Mouse (Mus musculus) erythroblast, adult 5-6 weeks (primary cell): ENCODE measurements around the gene Ank2. TPM values are rescaled to one million over a fixed set of nuclear protein-coding genes. Genes with fewer than 3 reads are reported as not detected.

ENCODE experiments used
- ATAC-seq: replicated peaks from 2 replicates; pipeline ENCODE4 v1.8.0; 2016; ENCODE audit warnings: moderate number of reproducible peaks, mild to moderate bottlenecking, moderate TSS enrichment, inconsistent platforms; ENCODE audit not compliant: poor library complexity, low FRiP score, severe bottlenecking
- total RNA-seq, 2 experiments: library from RNA; stranded (forward) in 1 of 2; stranded (reverse) in 1 of 2; fragments of 150-400 nt in 1 of 2; fragments of 200-764, 138-1000 nt in 1 of 2; gene quantifications; 2 replicates each; pipeline versions ENCODE4 v1.2.3 to v1.2.4; 2015 to 2017; ENCODE audit warnings: low replicate concordance in 2 of 2

Ank2 gene
- total RNA-seq, 2 experiments from 2014 or later, result 0.34 TPM; not detected in 1

DNA sequence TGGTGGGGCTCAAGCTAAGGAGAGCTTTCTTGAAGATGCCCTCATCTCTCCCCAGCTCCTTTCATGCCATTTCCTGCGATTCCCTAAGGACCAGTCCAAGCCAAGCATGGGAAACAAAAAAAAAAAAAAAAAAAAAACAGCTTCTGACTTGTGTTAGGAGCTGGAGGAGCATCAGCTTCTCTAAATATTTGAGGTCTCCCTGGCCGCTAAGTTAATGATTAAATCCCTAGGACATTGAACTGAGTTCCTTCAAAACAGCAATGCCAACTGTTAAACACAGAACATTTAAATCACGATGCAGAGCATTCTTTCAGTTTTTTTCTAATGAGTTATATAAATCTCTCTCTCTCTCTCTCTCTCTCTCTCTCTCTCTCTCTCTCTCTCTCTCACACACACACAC is 345.3 kb downstream of the Ank2 start:
- no peak for ATAC-seq

DNA sequence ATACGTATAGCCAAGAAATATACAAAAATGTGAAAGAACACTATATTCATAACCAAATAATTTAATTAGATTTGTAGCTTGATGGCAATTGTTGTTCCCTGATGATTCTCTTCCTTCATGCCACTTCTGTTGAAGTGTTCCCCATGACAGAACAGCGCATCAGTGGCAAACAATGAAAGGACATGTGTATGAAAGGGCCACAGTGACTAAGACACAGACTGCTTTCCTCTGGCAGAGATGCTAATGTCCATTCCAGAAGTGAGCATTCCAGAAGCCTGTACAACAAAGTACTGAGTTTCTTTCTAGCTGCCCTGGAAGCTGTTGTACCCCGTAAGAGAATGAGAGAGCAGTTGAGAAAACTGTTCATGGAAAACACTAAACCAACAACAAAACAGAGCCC is 345.7 kb downstream of the Ank2 start:
- no peak for ATAC-seq

DNA sequence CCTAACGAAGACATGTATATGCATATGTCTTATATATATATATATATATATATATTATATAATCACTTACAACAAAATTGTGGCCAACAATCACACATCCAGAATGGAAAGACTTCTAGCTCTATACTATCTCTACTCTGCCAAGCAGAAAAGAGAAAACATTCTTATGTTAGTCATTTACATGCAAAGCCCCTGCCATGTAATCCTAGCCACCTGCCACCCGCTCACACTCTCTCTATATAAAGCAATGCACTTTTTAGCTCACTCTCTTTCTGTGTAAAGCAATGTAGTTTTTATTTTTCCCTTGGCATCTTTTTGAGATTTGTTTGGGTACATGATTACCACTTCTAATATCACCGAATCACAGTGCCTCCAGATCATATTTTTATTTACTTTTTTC is 350.5 kb downstream of the Ank2 start:
- ATAC-seq, result no peak

DNA sequence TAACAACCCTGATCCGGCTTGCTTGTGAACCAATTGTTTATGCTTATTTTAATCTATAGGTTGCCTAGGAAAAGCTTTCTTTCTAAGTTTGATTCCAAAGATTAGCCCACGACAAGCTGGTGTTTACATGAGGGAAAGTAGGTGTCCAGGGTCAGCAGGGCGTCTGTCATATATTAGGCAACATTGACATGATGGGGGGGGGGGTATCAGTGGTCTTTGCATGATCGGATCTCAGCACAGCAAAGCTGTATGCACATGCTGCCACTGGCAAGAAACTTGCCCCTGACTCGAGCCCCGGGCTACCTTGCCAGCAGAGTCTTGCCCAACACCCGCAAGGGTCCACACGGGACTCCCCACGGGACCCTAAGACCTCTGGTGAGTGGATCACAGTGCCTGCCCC is 358.6 kb downstream of the Ank2 start:
- ATAC-seq, result no peak

DNA sequence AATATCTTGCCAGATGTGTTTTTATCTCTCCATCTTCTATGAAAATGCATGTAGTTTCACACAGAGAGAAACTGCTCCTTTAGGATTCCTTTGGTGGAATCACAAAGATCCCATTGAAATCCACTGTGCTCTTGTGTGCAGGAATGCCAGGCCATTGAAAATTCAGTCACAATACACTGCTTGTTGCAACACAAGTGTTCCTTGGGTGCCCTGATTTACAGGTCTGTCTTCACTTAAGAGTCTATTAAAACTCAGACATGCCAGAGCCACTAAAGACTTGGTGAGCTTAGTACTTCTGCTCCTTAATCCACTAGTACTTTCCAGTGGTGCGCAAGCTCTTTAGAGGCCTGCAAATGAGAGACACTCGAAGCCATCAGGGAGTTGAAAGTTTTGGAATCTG is 359.5 kb downstream of the Ank2 start:
- ATAC-seq, result no peak

DNA sequence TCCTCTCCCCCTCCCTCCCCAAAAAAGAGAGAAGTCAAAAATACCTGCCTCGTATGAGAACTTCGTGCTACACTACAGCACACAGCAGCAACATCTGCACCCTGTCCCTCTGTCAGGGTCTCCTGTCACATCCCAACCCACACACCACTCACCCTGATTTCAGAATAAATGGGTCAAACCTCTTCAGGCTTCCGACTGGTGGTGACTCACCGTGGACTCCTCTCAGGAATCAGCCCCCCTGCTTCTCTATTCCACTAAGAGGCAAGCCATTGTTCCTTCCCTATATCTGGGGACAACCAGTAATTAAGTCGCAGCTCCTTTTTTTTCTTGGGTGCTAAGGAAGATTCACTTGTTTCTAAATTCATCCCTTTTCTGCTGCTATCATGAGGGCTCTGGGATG is 361.6 kb downstream of the Ank2 start:
- ATAC-seq, result no peak

DNA sequence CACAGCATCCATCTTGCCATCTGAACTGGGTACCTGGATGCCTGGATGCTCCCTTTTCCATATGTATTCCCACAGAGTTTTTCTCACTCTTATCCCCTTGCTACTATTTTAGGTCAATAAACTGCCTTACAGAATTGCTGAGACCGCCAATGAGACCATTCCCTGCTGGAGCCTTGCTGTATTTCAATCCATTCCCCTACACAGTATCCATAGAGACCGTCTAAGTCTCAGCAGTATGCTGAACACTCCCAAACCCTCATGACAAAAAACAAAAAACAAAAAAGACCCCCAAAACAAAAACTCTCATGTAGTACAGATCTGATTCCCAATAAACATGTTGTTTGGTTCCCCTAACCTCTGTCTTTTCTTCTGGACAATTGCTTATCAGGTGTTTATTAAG is 365.1 kb downstream of the Ank2 start:
- no peak for ATAC-seq

DNA sequence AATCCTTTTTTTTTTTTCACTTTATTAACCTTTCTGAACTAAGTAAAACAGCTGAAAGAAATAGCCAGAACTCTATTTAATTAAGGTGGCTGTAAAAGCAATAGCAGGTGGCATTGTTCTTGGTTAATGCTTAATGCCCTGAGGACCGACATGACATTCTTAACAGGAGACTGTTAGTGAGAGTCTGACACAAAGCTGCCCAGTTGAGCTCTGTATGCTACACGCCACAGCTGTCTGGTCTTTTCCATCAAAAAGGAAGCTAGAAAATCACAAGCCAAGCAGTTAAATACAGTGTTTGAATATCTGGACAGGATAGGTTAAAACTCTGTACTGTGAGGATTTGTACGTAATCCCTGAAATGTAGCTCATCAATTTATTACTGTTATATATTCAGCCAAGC is 368.1 kb downstream of the Ank2 start:
- ATAC-seq, result no peak

DNA sequence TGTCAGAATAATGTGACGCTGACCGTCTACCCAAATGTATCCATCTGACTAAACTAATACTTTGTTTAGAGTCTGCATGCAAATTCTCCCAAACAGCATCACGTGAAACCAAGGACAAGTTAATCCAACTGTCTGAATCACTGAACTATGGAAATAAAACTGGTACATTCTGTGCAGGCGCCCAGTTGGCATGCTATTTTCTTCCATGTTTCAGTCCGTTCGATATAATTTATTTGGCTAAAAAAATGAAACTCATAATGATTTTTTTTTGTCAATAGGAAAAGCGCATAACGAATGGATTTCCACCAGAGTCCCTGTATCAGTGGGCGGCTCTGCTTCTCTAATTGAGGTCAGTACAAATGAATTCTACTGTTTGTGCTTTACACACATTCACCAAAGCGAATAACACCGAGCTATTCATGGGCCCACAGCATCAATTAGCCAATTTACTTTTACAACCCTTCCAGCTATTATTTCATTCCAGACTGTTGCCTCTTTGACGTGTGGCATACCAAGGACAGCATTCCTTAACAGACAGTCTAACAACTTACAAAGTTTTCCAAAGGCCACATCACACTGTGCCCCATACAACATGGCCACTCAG is 368.9 kb downstream of the Ank2 start:
- no peak for ATAC-seq

DNA sequence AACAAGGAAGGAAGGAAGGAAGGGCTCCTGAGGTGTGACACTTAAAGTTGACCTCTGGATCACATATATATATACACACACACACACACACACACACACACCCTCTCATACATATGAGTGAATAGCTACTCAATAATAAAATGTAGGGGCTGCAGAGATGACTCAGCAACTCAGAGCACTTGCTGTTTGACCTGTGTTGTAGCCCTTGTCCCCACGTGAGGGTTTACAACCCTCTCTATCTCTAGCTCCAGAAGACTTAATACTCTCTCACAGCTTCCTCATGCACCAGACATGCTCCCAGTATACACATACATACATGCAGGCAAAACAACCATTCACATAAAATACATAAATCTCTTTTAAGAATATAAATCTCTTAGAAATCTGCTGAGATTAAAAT is 369.4 kb downstream of the Ank2 start:
- no peak for ATAC-seq

DNA sequence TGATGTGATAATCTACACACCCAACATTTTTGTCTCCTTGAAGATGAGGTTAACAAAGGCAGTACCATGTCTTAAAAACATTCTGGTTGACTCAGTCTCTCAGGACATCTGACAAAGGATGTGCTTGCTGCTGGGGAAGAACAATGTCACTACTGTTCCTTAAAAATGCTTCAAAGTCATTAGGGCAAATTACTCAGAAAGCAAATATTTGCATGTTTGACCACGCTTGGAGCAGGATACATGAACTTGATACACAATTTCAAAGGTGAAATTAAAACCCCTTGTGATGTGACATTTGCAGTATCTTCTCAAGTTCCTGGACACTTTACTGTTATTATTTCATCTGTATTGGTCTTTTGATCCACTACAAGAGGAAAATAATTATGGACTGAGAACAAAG is 371.5 kb downstream of the Ank2 start:
- no peak for ATAC-seq

DNA sequence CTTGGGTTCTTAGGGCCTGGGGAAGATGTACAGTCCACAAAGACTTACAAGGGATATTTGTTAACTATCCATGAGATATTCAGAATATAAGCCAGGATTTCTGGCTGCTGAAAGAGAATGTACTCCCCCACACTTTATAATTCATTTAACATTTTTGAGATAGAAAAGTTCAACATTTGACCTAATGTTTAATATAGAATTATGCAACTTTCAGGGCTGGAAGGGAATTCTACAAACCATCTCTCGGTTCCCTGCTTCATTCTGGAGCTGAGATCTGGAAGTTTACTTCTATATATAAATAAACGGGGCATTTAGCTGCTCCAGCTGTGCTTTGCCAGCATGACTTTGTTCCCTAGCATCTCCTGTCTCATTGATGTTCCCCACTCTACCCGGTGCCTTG is 372.9 kb downstream of the Ank2 start:
- ATAC-seq, result no peak

DNA sequence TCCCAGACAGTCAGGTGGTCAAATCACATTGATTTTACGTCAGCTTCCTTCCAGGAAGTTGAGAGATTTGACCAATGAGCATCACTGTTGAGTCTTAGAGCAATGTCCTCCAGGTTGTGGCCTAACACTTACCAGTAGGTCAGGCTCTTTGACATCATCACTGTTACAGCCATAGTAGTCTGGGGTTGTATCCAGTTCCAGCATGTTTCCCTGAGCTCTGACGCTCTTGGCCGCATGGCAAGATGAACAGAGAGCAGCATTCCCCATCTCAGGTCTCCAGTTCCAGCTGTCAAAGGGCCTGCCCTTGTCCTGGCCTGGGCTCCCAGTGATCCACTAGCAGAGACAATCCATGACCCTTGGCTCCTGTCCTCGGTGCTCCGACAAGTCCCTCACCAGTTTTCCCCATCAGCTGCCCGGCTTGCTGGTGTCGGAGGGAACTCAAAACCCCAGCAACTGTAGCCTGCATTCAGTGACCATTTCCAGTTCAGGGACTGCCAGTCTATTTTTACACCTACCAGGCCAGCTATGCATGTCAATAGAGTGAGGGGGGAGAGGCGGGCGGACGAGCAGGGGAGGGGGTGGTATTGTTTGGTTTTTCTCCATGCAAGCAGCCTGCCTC is 374.7 kb downstream of the Ank2 start:
- no peak for ATAC-seq

DNA sequence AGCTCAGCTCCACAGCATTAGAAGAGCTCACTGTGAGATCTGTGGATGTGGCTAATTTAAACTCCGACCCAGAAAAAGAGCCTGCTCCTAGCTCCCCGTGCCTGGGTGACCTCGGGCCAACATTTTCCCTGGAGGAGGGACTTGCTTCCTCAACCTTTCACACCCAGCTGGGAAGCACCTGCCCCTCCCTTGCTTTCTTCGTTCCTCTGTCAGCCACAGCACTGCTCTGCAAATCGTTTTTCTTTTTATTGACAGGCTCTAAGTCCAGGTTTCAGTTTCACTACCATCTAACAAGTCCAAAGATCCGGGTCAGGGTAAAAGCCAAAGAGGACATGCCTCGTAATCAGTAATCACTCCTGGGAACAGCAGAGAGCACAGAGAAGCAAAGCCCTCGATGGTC is 375.8 kb downstream of the Ank2 start:
- ATAC-seq, result no peak

DNA sequence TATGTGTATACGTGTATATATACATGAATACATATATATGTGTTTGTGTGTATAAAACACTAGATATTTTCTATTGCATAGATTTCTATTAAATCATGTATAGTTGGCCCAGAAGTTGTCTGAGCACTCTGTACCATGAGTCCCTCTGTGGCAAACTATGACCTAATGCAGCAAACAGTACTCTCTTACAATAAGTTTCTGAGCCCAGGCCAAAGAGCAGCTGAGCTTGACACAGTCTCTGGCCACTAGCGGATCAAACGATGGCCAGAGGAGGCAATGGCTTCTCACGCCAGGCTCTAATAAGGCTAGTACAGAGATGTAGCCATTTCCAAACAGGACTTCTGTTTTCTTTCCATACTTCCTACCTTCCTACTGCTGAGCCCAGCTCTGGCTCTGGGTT is 380.4 kb downstream of the Ank2 start:
- no peak for ATAC-seq

DNA sequence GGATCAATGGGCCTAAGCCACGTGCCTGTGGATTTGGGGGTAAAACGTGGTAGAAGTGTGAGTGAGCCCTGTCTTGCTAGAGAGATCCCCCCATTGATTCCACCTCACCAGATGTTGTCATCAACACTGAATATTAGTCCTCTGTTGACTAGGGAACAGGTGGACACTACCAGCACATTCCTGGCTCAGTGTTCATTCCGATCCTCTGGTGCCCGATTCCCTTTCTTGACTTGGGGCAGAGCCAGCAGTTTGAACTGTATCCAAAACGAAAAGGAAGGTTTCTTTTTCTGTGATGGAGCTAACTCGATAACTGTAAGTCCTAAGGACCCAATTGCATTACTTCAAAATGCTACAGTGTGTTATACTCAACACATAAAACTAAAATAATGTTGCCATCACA is 382.9 kb downstream of the Ank2 start:
- no peak for ATAC-seq

DNA sequence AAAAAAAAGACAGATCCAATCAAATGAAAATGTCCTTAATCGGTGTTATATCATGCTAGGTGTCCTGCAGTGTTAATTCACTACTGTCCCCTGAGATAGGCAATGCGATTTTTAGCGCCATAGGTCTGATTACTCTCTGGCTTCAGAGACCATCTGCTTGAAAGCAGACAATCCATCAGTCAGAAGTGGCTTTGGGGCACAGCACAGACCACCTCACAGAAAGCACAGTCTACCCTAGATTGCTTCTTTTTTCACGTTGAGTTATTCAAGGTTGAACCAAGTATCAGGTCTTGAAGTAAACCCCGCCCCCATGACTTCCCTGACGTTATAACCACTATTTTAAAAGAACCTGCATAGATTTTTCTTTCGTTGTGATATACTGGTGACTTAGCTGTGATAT is 385.9 kb downstream of the Ank2 start:
- ATAC-seq, result no peak

DNA sequence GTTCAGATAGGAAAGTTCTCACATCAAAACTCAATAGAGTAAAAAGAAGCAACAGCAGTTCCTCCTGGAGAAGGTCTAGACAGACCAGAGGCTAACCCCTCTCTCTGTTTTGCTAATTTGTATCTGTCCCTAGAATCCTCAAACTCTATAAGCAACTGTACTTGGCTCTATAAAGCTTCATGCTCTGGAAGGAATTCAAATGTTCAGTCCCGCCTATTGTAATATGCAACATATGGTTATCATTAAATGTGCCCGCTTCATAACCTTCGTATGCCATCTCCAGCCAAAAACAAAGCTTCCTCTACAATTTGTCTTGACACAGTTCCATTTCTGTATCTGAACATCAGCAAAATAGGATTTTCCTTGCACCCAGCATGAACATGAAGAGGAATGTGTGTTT is 389.7 kb downstream of the Ank2 start:
- no peak for ATAC-seq

DNA sequence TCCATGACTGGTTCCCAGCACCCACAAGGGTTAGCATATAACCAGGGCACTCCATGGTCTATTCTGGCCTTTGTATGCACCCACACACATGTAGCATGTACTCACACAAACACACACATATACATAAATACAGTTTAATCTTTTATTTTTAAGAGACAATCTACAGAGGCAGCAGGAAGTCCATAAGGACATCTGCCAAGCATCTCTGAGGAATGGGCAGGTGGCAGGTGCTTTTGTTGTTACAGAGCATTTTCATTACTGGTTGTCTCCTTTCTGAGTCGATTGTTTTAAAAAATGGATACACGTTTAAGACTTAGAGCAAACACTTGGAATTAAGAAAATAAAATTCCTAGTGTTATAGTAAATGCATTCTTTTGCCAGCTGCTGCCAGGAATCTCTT is 390.7 kb downstream of the Ank2 start:
- no peak for ATAC-seq

DNA sequence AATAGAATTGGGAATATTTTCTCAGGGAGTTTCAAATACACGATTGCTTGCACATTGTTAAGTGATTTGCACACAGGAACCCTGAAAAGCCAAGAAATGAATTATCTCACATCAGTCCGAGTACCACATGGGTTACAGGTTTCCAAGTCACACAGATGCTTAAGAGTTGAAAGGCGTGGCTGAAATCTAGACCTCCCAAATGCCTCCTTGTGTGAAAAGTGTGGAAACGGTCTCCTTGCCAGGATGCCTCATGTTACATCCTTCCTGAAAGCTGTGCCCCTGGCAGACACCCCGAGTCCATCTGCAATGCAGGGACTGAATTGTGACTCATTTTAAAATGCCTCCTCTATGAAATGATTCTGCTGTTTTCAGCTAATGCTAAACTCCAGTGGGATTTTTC is 391.9 kb downstream of the Ank2 start:
- ATAC-seq, result no peak

DNA sequence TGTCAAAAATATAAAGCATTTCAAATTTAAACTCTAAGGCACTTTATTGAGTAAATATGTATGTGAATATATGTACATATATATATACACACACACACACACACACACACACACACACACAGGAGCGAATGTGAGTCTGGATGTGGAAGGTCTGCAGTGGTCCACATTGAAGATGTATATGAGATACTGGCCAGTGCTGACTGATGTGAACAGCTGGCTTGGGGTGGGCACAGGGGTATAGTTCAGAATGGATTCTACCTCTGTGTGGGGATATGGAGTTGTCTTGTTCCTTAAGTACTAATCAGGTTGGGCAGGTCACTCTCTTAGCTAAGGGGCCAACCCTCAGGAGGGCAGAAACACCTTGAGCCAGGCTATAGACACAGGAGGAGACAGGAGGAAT is 397.8 kb downstream of the Ank2 start:
- ATAC-seq, result no peak

DNA sequence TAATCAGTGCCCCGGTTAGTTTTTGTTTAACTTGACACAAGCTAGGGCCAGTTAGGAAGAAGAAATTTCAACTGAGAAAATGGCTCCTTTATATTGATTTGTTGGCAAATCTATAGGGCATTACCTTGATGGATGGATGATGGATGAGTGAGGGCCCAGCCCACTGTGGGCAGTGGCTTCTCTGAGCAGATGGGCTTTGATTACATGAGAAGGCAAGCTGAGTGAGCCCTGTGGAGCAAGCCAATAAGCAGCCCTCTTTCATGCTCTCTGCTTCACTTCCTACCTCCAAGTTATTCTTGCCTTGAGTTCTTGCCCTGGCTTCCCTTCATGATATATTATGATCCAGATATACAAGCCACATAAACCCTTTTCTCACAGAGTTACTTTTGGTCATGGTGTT is 401.4 kb downstream of the Ank2 start:
- no peak for ATAC-seq
